Mouse (Mus musculus) MEL (cell line): ENCODE measurements at regions not wholly inside any gene's neighbourhood (a gene's known extent, or its start where the extent isn't known, plus 50 kb on each side); places are given as distances from the start of the nearest gene placed in this dataset.

Source experiments
- CTCF ChIP-seq, 3 experiments: IDR thresholded peaks in 2 of 3; conservative IDR thresholded peaks in 1 of 3; 2 replicates each; pipeline ENCODE4 v1.5.1; 2011 to 2012; ENCODE audit warnings: low read length in 3 of 3, low read depth in 2 of 3, mild to moderate bottlenecking in 2 of 3, improper control_type of control experiment in 1 of 3, inconsistent platforms in 1 of 3, mixed read lengths in 1 of 3, moderate library complexity in 1 of 3; ENCODE audit not compliant: control insufficient read depth in 1 of 3, insufficient read depth in 1 of 3, poor library complexity in 1 of 3, severe bottlenecking in 1 of 3
- EP300 ChIP-seq, 2 experiments: IDR thresholded peaks; 2 replicates each; pipeline ENCODE4 v1.6.1; 2011; ENCODE audit warnings: improper control_type of control experiment in 2 of 2, low read length in 2 of 2, low read depth in 1 of 2, mild to moderate bottlenecking in 1 of 2
- GABPA ChIP-seq: IDR thresholded peaks from 2 replicates; pipeline ENCODE4 v1.6.1; 2012; ENCODE audit warnings: low read depth, mild to moderate bottlenecking, inconsistent platforms, low read length, improper control_type of control experiment, moderate library complexity
- HCFC1 ChIP-seq: IDR thresholded peaks from 2 replicates; pipeline ENCODE4 v1.6.1; 2012; ENCODE audit warnings: low read depth, mild to moderate bottlenecking, inconsistent platforms, low read length, improper control_type of control experiment, moderate library complexity
- POLR2A ChIP-seq, 2 experiments: IDR thresholded peaks; 2 replicates each; pipeline ENCODE4 v1.6.1; 2011 to 2012; ENCODE audit warnings: low read length in 2 of 2, mild to moderate bottlenecking in 2 of 2, control low read depth in 1 of 2, improper control_type of control experiment in 1 of 2, low read depth in 1 of 2, moderate library complexity in 1 of 2; ENCODE audit not compliant: control insufficient read depth in 1 of 2, insufficient read depth in 1 of 2, poor library complexity in 1 of 2
- TAL1 ChIP-seq: IDR thresholded peaks from 2 replicates; pipeline ENCODE4 v1.6.1; 2012; ENCODE audit warnings: mild to moderate bottlenecking, inconsistent platforms, low read length, moderate library complexity, mixed read lengths
- TBP ChIP-seq: IDR thresholded peaks from 2 replicates; pipeline ENCODE4 v1.8.0; 2011; ENCODE audit warnings: low read depth, low read length, improper control_type of control experiment
- USF1 ChIP-seq: IDR thresholded peaks from 2 replicates; pipeline ENCODE4 v1.6.1; 2014; ENCODE audit warnings: low read depth, mild to moderate bottlenecking, inconsistent platforms, low read length, improper control_type of control experiment, moderate library complexity
- ZC3H11A ChIP-seq: IDR thresholded peaks from 2 replicates; pipeline ENCODE4 v1.6.1; 2012; ENCODE audit warnings: low read depth, mild to moderate bottlenecking, inconsistent platforms, low read length, improper control_type of control experiment
- ZNF384 ChIP-seq: IDR thresholded peaks from 2 replicates; pipeline ENCODE4 v1.6.1; 2012; ENCODE audit warnings: low read depth, mild to moderate bottlenecking, inconsistent platforms, low read length, improper control_type of control experiment

DNA sequence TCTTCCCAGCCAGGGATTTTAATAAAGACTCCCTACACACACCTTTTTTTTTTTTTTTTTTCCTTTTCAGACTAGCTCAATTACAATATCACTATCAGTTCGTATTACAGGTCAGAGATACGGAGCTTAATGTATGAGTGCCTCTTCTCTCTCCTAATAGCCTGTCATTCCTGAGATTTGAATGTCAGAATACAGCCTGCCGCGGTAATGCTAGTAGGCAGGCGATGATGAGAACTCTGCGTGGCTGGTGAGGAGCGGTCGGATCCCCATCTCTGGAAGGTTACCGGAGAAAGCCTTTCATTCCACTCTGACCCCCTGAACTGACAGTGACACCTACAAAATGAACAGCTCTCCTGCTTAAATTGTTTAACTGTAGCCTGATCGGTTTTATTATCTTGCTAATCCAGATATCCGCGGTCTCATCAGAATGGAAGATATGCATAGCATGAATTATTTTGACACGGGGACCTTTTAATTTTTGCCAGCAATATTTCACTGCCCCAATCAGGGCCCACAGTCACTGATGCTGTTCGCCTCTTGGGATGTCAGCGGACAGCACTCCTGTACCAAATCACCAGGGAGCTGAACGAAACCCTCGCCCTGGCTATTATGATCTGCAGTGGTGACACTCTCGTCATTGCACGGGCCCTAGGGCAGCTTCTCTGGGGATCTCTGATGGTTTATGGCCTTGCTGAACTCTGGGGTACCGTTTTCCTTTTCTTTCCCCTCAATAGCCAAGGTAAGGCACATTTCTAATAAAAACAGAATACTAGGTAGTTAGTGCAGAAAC, 690.9 kb downstream of the 1700064H15Rik start:
- TF ChIP-seq POLR2A (IDR thresholded peaks at IDR 0.05; ENCODE audit: control insufficient read depth in 1 of 2, insufficient read depth in 1 of 2, low read depth in 1 of 2, low read length in 2 of 2, poor library complexity in 1 of 2) (no peak), ZNF384 (no peak), USF1 (no peak), CTCF (IDR thresholded peaks at IDR 0.05 in 2 of 3, conservative IDR thresholded peaks at IDR 0.05 in 1 of 3; ENCODE audit: control insufficient read depth in 1 of 3, insufficient read depth in 1 of 3, low read depth in 2 of 3, low read length in 3 of 3, poor library complexity in 1 of 3, severe bottlenecking in 1 of 3) (no peak), ZC3H11A (no peak), GABPA (no peak), TAL1 (no peak), TBP (no peak), HCFC1 (no peak), EP300 (IDR thresholded peaks at IDR 0.05; ENCODE audit: low read depth in 1 of 2, low read length in 2 of 2) (no peak)
